Mouse (Mus musculus) left cerebral cortex, postnatal 10 days (tissue): ENCODE measurements around the gene Miip. TPM values are rescaled to one million over a fixed set of nuclear protein-coding genes. Genes with fewer than 3 reads are reported as not detected.
A peak's percentile ranks its signal among the peaks of the same experiment; 100 is the strongest.

Experiments
- DNase-seq, 2 experiments: peaks; one replicate each; pipeline ENCODE4 v3.0.0; 2021 to 2022; ENCODE audit warnings: low spot score in 2 of 2, mixed read lengths in 1 of 2; ENCODE audit errors: extremely low spot score in 1 of 2
- intact Hi-C: fragments of 180-260 bp; cut with DNase I; formaldehyde crosslinking; loops from one replicate; pipeline ENCODE4 v1.15.1; 2025
- total RNA-seq, 2 experiments: library from RNA; stranded (reverse); gene quantifications; 2 replicates each; pipeline ENCODE4 v1.2.3; 2021

Gene Miip
- total RNA-seq: 10 to 100 TPM; 17.9 to 22.3 TPM

DNA sequence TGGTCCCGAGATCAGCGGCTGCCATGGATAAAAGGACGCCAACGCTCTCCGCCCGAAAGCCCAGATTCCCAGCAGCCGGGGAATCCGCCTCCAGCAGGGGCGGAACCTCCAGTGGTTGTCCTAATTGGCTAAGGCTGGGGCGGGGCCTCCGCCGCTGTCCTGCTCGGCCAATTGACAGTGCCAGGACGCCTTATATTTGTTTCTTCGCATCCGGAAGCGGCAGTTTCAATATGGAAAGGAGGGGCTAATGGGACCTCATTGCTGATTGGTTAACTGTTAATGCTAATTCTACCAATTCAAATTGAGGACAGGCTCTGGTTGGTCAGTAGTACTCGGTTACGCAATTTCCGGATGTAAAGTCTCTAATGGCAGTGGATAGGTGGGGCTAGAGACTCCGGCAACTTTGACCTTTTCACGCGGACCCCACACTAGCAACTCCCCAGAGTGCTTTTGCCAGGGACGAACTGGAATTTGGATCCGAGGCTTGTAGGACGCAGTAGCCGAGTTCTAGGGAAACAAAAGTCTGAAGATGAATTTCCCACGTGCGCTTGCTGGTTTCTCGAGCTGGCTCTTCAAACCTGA is at the start of gene Miip, which contains the start of gene Fv1:
Miip (minus strand) TSS at position 367 of the 582 bp plus-strand sequence.
Fv1 (plus strand) TSS at position 530 of the 582 bp plus-strand sequence.
- intact Hi-C loops: no loop called here
- peak; percentile 96 to 97 for DNase-seq

DNA sequence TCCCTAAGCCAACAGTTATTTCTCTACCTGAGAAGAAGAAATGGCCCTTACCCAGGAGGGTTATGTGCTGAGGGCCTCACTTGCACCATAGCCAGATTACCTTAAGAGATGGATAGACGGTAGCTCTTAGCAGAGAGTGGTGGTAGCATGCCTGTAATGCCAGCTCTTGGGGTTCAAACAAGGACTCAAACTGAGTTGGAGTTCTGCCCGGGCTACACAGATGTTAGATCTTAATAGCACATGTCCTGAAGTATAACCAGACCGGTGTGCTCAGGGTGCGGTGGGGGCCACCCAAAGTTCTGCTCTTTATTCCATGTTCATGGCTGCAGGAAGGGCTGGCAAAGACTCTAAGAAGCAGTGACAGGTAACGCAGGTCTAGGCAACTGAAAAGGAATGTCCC is 40.9 kb upstream of the Miip start:
- no peak for DNase-seq
- intact Hi-C loops: loop anchor here (5.0 kb wide), 1 partner anchor 33 kb away; the partner anchor contains the start of gene 2510039O18Rik

DNA sequence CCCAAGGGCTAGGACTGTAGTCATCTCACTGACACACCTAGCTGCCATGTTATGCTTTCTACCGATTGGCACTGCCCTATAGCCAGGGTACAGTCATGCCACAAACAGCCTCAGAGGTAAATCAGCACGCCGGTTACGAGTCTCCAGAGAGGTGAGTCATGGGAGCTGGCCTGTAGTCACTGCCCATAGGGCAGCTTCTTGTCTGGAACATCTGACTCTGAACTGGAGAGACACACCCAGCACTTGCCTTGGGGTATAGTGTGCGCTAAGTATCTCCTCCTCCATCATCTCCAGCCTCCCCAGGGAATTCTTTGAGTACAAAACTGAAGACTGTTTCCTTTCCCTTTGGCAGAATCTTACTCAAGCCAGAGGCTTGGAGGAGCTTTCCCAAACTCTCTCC is 37.6 kb upstream of the Miip start:
- intact Hi-C loops: loop anchor here (5.0 kb wide), 1 partner anchor 36 kb away; the partner anchor contains the start of gene 2510039O18Rik
- no peak for DNase-seq

DNA sequence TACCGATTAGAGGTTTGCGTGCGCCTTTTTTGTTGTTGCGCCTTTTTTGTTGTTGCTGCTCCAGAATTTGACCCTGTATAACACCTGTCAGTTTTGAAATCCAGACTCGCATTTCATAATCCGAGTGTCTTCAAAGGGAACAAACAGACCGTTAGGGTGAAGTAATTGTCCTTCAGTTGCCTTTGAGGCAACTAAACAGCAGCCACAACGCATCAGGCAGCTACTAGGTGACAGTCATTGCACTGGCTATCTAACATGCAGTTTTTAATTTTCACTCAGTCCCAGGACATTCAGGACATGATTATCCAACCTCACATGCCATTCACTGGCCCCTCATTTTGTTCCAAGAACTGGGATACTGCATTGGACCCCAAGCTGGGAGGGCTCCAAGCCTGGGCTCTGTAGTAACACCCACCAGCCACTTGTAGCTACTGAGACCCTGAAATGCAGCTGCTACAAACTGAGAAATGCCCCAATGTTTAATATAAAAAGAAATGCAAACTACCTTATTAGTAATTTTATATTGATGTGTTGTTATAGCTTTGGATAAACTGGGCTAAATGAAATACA is 36.6 kb upstream of the Miip start:
- intact Hi-C loops: loop anchor here (5.0 kb wide), 1 partner anchor 37 kb away; the partner anchor contains the start of gene 2510039O18Rik
- no peak for DNase-seq

DNA sequence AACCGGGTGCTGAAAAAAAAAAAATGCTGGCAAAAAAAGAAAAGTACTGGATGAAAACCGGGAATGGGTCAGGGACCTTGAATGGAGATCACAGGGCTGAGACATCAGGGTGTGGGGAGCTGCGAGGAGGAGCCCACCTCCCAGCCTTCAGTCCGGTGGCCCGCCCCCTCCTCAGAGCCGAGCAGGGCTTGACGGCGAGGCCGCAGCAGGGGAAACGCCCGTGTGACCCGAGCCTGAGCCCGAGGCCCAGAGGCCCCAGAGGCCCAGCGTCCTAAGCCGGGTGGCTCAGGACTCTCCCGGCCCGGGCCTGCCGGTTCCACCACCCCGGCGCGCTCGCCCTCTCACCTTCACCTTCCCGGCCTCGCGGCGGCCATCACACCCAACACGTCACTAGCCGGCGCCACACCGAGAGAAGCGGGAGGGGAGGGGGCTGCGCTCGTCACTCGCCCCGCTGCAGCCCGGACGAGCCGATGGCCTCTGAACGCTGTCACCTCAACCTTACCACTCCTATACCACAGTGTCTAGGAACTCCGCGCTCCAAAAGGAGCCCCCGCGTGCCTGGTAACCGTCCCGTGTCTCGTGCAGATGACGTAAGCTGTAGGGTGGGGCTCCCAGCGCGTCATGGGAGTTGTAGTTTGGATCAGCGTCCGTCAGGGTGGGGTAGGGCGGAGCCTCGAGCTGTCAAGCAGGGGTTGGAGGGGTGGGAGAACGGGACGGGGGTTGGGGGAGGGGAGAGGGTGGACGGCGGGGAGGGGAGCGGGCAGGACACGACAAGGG is 35.9 kb upstream of the Miip start, which contains the start of gene Mfn2:
Mfn2 (minus strand) TSS at position 392 of the 777 bp plus-strand sequence.
- intact Hi-C loops: loop anchor here (5.0 kb wide), 1 partner anchor 38 kb away; the partner anchor contains the start of gene 2510039O18Rik

DNA sequence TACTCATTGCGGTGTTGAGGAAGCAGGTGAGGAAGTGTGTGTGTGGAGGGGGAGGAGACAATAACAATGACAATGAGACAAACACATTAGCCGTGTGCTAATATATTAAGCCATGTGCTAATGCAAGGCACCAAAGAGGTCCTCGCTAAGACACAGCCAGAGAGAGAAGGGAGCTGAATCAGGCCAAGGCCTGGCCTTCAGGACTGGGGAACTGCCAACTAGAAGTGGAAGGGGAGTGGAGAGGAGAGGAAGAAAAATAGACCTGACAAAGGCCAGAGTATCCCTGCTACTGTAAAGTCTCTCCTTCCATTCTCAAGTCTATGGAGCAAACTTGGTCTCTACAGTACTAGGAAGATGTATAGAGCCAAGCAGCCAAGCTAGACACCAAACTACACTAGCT is 35.0 kb upstream of the Miip start:
- intact Hi-C loops: no loop called here

More for the DNA sequence above, 35.9 kb upstream of the Miip start, which contains the start of gene Mfn2:
- DNase-seq: peak; percentile 89 to 94

DNA sequence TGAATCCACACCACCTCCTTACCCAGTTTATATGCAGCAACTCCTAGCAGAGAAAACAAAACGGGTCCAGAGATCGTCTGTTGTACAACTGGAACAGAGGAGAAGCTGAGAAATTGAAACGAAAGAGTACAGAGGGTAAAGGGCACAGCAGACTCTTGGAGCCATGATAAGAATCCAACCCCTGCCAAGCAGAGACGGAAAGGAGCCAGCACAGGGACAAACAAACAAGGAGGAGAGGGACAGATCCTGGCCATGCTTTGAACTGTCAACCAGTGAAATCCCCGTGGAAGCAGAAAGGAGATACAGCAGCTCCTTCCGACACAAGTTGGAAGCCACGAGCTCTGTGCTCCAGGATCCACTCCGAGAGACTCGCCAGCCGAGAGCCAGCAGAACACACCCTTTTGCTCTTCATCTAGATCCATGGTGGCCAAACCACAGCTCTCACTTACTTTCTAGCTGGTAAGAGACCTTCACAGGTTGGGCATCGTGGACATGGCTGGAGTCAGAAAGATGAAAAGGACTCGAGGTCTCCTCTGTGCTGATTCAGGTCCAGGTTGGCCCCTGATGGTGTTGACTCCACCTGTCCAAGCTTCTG is 34.4 kb upstream of the Miip start:
- DNase-seq: no peak
- intact Hi-C loops: no loop called here

More for the DNA sequence above, 35.0 kb upstream of the Miip start:
- no peak for DNase-seq

DNA sequence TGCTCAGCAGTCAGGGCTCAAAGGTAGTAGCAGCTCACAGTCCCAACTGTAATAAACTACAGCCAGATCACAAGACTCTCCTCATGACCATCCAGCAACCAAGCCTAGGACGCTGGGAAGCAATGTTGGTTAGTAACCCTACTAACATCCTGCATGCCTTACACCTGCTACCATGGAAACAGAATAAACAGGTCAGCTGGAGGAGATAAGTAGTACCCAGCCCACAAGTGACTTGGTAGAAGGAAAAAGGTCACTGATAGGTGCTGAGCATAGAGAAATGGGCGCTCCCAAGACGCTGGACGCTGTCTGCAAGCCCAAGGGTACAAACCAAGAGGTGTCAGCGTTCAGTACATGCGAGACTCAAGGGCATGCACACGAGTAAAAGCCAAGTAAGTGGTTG is 31.8 kb upstream of the Miip start:
- intact Hi-C loops: no loop called here
- no peak for DNase-seq

DNA sequence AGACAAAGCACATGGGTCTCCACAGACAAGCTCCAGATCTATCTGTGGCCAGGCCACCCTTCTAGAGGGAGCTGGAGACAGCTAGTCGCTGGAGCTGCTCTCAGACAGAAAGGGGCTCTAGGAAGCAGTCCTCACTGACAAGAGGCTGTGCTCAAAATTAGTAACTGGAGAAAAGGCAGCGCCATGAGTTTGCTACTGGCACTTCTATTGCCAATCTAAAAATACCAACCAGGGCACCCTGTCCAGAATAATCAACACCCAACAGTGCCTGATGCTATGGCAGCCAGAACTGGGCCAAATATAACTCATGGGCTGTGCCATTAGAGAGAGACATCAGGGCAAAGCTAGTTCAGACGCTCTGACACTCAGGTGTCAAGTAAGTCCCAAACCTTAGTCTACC is 28.7 kb upstream of the Miip start:
- intact Hi-C loops: no loop called here
- no peak for DNase-seq

DNA sequence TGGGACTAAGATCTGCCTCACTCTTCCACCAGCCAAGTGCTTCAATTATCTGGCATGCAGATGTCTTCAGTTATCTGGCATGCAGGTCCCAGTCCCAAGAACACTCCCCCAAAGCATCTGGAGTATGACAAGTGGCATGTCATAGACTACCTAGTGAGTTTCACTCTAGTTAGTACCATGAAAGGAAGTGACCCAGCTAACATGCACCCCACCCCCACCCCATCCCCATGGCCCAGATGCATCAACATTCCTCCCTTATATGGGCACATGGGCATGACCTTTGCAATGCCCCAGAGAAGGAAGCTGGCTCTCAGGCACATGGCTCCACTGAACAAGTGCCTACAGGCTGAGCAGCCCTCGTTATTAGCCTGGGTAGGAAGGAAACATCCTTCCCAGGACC is 27.8 kb upstream of the Miip start:
- DNase-seq: no peak
- intact Hi-C loops: no loop called here

DNA sequence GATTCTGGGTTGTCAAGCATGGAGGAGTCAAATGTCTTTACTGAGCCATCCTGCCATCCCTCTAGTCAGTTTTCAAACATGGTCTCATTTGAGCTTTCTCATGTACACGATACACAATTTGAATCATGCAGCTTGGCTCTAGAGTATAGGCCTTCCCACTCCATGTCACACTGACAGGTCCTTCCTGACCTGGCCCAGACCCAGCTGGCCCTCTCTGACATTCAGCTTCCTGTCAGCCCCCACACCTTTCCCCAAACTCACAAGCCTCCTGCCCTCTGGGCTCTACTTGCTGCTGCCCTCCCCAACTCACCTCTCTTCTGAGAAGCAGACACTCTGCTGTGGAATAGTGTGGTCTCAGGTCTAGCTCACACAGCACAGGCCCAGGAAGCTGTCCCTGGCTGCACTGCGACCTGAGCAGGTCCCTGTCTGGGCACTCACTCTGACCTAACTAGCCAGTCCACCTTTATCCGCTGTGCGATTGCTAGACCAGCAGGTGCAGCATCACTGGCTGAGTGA is 27.3 kb upstream of the Miip start:
- no peak for DNase-seq
- intact Hi-C loops: no loop called here

DNA sequence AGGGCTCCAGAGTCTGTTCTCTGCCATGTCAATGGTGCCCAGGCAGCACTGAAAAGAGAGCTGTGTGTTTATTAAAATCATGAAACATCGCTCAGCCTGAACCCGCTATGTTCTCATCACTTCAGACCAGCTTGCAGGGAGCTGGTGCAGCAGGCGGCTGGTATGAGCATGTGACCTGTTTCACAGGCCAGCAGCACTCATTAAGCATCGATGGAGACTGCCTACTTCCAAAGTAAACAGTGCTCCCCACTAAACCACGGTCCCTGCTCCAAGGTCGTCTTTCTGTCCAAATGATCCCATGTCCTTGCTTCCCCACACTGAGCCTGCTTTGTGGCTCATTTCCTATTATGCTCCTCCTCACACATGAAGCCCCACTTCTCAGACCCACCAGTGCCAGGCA is 21.7 kb upstream of the Miip start:
- DNase-seq: no peak
- intact Hi-C loops: no loop called here

DNA sequence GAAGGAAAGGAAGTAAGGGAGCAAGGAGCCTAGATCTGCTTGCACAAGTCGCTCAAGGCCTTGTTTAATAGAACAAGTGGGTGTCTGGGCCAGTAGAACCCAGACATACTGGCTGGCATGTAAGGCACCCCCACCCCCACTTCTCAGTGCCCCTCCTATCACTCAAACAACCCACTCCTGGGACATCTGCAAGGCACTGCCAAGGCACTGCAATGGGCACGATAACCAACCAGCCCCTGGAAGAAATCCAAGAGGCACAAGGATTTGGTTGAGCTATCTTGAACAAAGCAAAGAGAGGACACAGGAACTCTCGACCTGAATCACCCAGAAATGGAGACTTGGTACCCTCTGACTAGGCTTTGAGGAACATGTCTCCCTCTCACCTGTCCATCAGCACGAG is 19.6 kb upstream of the Miip start:
- intact Hi-C loops: no loop called here
- no peak for DNase-seq

DNA sequence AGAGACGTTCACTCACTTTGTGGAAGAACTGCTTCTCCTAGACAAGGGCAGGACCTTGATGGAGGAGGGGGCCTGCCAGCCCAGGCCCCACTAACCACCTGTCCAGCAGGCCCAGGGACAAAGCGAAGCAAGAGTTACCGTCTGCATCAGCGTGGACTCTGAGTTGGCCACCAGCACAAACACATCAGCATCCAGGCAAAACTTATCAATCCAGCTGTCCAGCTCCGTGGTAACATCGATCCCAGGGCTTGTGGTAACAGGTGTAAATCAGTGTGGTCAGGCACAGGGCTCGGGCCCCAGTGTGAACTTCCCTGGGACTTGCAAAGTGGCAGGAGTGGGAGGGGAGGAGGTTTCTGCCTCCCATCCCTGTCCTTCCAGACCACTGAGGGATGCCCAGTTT is 18.7 kb upstream of the Miip start:
- DNase-seq: no peak
- intact Hi-C loops: no loop called here

DNA sequence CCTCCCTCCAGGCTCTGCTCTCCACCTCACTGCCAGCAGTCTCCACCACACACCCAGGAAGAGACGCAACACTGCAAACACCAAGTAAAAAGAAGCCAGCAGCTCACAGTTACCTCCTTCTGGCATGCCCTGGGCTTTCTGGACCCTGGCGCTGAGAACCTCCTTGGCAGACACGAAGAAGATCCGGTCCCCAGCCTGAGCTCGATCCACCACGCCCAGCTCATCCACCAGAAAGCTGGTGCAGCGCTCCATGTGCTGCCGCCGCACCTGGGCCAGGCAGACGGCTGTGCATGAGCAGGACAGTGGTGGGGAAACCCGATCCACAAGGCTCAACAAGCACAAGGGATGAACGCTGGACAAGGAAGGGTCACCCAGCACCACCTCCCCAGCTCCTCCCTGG is 17.5 kb upstream of the Miip start:
- intact Hi-C loops: no loop called here
- DNase-seq: no peak

DNA sequence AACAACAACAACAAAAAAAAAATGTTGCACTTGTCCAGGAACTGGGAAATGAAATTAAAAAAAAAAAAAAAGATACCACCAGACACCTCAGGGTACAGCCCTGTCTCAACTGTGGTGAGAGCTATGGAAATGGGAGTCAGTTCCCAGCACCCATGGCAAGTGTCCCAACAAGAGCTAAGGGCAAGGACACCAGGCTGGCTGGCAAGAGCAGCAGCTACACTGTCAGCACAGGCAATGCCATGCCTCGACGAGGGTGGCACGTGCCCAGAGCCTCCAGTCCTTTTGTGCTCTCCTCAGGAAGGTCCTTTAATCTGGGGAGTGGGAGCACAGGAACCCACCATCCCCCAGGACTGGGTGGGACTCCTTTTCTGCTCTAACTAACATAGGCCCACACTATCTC is 15.5 kb upstream of the Miip start:
- DNase-seq: no peak

DNA sequence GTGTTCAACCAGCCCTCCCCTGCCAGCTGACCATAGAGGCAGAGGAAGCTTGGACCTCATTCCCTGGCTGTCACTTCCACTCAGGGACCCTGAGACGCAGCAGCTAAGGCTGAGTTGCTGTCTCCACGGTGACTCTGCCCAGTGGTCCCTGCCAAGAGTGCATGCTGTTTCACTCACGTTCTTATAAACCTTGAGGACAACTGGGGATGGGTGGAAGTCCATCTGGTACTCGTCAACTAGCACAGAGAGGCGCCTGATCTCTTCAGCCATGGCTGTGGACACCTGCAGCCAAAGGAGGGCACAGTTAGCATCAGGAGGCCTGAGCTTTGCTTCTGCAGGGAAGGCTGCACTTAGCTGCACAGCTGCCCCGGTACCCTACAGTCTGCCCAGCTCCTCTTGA is 14.4 kb upstream of the Miip start:
- DNase-seq: no peak
- intact Hi-C loops: no loop called here

More for the DNA sequence above, 15.5 kb upstream of the Miip start:
- intact Hi-C loops: no loop called here

DNA sequence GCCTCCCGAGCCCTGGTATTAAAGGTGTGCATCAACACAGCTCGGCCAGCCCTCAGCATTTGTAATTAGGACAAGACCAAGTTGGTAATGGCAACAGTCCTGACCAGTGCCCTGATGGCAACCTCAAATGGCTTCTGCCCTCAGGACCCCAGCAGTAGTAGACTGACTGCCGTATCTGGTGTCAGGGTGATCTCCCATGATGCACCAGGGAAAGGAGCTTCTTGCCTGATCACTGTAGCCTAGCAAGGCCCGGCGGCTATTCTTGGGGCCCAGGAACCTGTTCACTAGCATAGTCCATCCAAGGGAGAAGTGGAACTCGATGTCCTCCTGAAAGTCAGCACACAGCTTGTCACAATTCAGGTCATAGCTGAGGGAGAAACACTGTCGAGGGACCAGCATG is 13.2 kb upstream of the Miip start:
- intact Hi-C loops: no loop called here
- no peak for DNase-seq

DNA sequence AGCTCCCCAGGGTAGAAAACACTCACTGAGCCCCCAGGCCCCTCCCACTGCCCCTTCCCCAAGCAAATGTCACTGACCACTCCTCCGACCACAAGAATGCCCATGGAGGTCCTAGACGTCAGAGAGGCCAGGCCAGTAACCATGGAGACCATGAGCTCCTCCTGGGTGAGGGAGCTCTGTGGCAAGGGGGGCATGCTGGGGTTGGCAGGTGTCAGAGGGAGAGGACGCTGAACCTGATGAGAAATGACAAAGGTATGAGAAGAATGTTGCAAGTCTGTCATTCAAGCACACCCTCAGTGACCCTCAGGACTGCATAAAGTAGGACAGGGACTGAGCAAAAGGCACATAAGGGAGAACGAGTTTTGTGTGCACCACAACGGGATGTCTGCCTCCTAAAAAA is 11.2 kb upstream of the Miip start:
- intact Hi-C loops: no loop called here
- no peak for DNase-seq
